Mouse (Mus musculus): Measurements from ENCODE around the gene Gkn2. TPM values are rescaled to one million over a fixed set of nuclear protein-coding genes. Genes with fewer than 3 reads are reported as not detected.

Gene Gkn2
- polyA plus RNA-seq, 1 experiment from 2014 or later = not detected

GRCm38 (mm10) chr6:87412011-87412410 is 38.9 kb downstream of the Gkn2 start:
- no peak for ATAC-seq
- Histone ChIP-seq H3K36me3 (ENCODE audit: poor library complexity, severe bottlenecking) (no peaks in the 10 kb centered on the region), H3K4me2 (no peak overlapping the region), H3K4me1 (no peaks in the 10 kb centered on the region), H3K27me3 (no peaks in the 10 kb centered on the region), H3K27ac (no peak overlapping the region), H3K9ac (no peak overlapping the region), H3K9me3 (replicated peaks) (no peaks in the 10 kb centered on the region), H3K4me3 (no peak overlapping the region)
- WGBS = 23% methylated on average over 3 of the region's 3 CpGs

- H3K4me1 ChIP-seq = no peaks in the 10 kb centered on the region
- H3K4me3 ChIP-seq = no peak overlapping the region
- no peak overlapping the region for H3K9ac ChIP-seq
- no peak for ATAC-seq
- WGBS = 90% methylated on average over 7 of the region's 7 CpGs
- no peak overlapping the region for H3K27ac ChIP-seq
- H3K9me3 ChIP-seq (replicated peaks) = no peaks in the 10 kb centered on the region
- no peaks in the 10 kb centered on the region for H3K36me3 ChIP-seq (ENCODE audit: poor library complexity, severe bottlenecking)
- no peak overlapping the region for H3K4me2 ChIP-seq
- no peaks in the 10 kb centered on the region for H3K27me3 ChIP-seq
Measured at GRCm38 (mm10) chr6:87422304-87422703, 49.1 kb downstream of the Gkn2 start.

- Histone ChIP-seq H3K4me3 (no peak overlapping the region), H3K9ac (no peak overlapping the region)
Measured at GRCm38 (mm10) chr6:87424037-87424816, 51.1 kb downstream of the Gkn2 start.

GRCm38 (mm10) chr6:87426954-87427353 is 53.8 kb downstream of the Gkn2 start:
- Histone ChIP-seq H3K4me1 (no peaks in the 10 kb centered on the region), H3K9me3 (replicated peaks) (no peaks in the 10 kb centered on the region), H3K9ac (no peak overlapping the region), H3K36me3 (ENCODE audit: poor library complexity, severe bottlenecking) (no peaks in the 10 kb centered on the region), H3K4me2 (no peak overlapping the region), H3K27me3 (no peaks in the 10 kb centered on the region), H3K4me3 (no peak overlapping the region), H3K27ac (no peak overlapping the region)
- no peak for ATAC-seq
- 86% methylated on average over 5 of the region's 5 CpGs for WGBS

More at GRCm38 (mm10) chr6:87424037-87424816, 51.1 kb downstream of the Gkn2 start:
- H3K4me1 ChIP-seq = no peaks in the 10 kb centered on the region
- no peaks in the 10 kb centered on the region for H3K9me3 ChIP-seq (replicated peaks)
- H3K27ac ChIP-seq = no peak overlapping the region
- H3K36me3 ChIP-seq (ENCODE audit: poor library complexity, severe bottlenecking) = no peaks in the 10 kb centered on the region
- H3K4me2 ChIP-seq = peak overlapping the region; percentile 32
- no peak for ATAC-seq
- WGBS = 59% methylated on average over 19 of the region's 19 CpGs
- no peaks in the 10 kb centered on the region for H3K27me3 ChIP-seq

GRCm38 (mm10) chr6:87427616-87428015 is 54.5 kb downstream of the Gkn2 start:
- no peak for ATAC-seq
- no peaks in the 10 kb centered on the region for H3K9me3 ChIP-seq (replicated peaks)
- no peaks in the 10 kb centered on the region for H3K36me3 ChIP-seq (ENCODE audit: poor library complexity, severe bottlenecking)
- no peak overlapping the region for H3K4me2 ChIP-seq
- H3K9ac ChIP-seq = no peak overlapping the region
- no peaks in the 10 kb centered on the region for H3K4me1 ChIP-seq
- WGBS = 30% methylated on average over 8 of the region's 8 CpGs
- H3K27ac ChIP-seq = no peak overlapping the region
- no peaks in the 10 kb centered on the region for H3K27me3 ChIP-seq
- H3K4me3 ChIP-seq = no peak overlapping the region

GRCm38 (mm10) chr6:87428487-87429044 is 55.4 kb downstream of the Gkn2 start, which contains the start of gene Bmp10:
TSS of gene Bmp10 (plus strand) at chr6:87428994.
- H3K27ac ChIP-seq = no peak within 1 kb of the TSS
- WGBS = 70% methylated on average over 7 of the region's 7 CpGs
- no peaks in the 10 kb centered on the region for H3K4me1 ChIP-seq
- H3K4me2 ChIP-seq = no peak within 1 kb of the TSS
- no peak within 1 kb of the TSS for H3K9ac ChIP-seq
- H3K36me3 ChIP-seq (ENCODE audit: poor library complexity, severe bottlenecking) = no peaks in the 10 kb centered on the region
- H3K27me3 ChIP-seq = no peaks in the 10 kb centered on the region
- no peaks in the 10 kb centered on the region for H3K9me3 ChIP-seq (replicated peaks)
- no peak for ATAC-seq
- H3K4me3 ChIP-seq = no peak within 1 kb of the TSS

Other genes starting within 250 kb of the Gkn2 start
- 2.7 and 2.9 TPM in 2 replicates for gene Antxr1, start 37.5 kb upstream of the Gkn2 start, polyA plus RNA-seq (2015; fragmentation: Nextera tagmentation; extraction: Ambion mirVana)
- gene Gkn1, start 22.4 kb upstream of the Gkn2 start, polyA plus RNA-seq (2015; fragmentation: Nextera tagmentation; extraction: Ambion mirVana) = not detected in 2 replicates
- not detected in 2 replicates for gene Gkn3, start 15.6 kb downstream of the Gkn2 start, polyA plus RNA-seq (2015; fragmentation: Nextera tagmentation; extraction: Ambion mirVana)
- gene Bmp10, start 55.6 kb downstream of the Gkn2 start, polyA plus RNA-seq (2015; fragmentation: Nextera tagmentation; extraction: Ambion mirVana) = not detected in 2 replicates
- 1.2 and 1.8 TPM in 2 replicates for gene Arhgap25, start 159.9 kb downstream of the Gkn2 start, polyA plus RNA-seq (2015; fragmentation: Nextera tagmentation; extraction: Ambion mirVana)
- 5.0 and 5.9 TPM in 2 replicates for gene Prokr1, start 217.4 kb downstream of the Gkn2 start, polyA plus RNA-seq (2015; fragmentation: Nextera tagmentation; extraction: Ambion mirVana)

Data from forebrain, embryonic 13.5 days (tissue).